In genomic region chr14:102718558-102718957, GRCm38 (mm10) we compare ENCODE assay signal across 10 mouse cellular contexts.
A peak's percentile ranks its signal among the peaks of the same experiment; 100 is the strongest.
DNase-seq lines count a peak whose midpoint lies in the region; ATAC-seq lines count a peak whose summit lies in the region.
"Had no signal": no experiment of that assay in that cellular context is flagged by ENCODE, and none has a peak within 500 bp of the region (broad histone marks: within the 10 kb centered on the region; RNA-seq: fewer than 3 reads in every experiment).

No protein-coding gene starts in this region.

- no peak overlapping the region for H3K9ac ChIP-seq in limb, embryonic 13.5 days
- H3K9ac ChIP-seq: lung, embryonic 14.5 days had no signal

- 55% methylated on average over 2 of the region's 2 CpGs for WGBS in heart, embryonic 10.5 days
- WGBS in limb, embryonic 13.5 days, result 52% methylated on average over 2 of the region's 2 CpGs
- 86% methylated on average over 2 of the region's 2 CpGs for WGBS in limb, embryonic 10.5 days

- H3K4me3 ChIP-seq in heart, embryonic 10.5 days, result no peak overlapping the region
- H3K4me3 ChIP-seq in limb, embryonic 13.5 days, result no peak overlapping the region
- H3K4me3 ChIP-seq in limb, embryonic 10.5 days, result no peak overlapping the region

- no peak overlapping the region for H3K27ac ChIP-seq in heart, embryonic 10.5 days
- H3K27ac ChIP-seq in limb, embryonic 13.5 days, result no peak overlapping the region
- H3K27ac ChIP-seq in limb, embryonic 10.5 days, result no peak overlapping the region

- DNase-seq in heart, adult 18-20 months, result peak; percentile 2
- no peak for DNase-seq in heart, embryonic 10.5 days (ENCODE audit: low spot score)
- DNase-seq in limb, embryonic 10.5 days (ENCODE audit: low spot score), result no peak
- peak; percentile 26 for DNase-seq in telencephalon, adult 2 months (ENCODE audit: low read depth, low spot score)
- no peak for DNase-seq in urinary bladder, adult 18-20 months (ENCODE audit: low spot score in 2 of 2)
- DNase-seq: cerebellum, adult 8-10 months; gastrocnemius, postnatal 36 days; lung, embryonic 14.5 days had no signal

- no peaks in the 10 kb centered on the region for H3K27me3 ChIP-seq in heart, embryonic 10.5 days (ENCODE audit: insufficient read depth, poor library complexity, severe bottlenecking)
- H3K27me3 ChIP-seq in limb, embryonic 13.5 days, result no peaks in the 10 kb centered on the region
- no peaks in the 10 kb centered on the region for H3K27me3 ChIP-seq in limb, embryonic 10.5 days (ENCODE audit: low read depth, poor library complexity, severe bottlenecking)

- peak; percentile 61; the same call in 1 of the 2 replicates for ATAC-seq in limb, embryonic 13.5 days (ENCODE audit: low FRiP score, low read depth)
- peak; percentile 76 for ATAC-seq in granulocyte monocyte progenitor cell, adult 5-6 weeks (replicated peaks; ENCODE audit: poor library complexity, severe bottlenecking)

- no peak overlapping the region for H3K4me2 ChIP-seq in limb, embryonic 13.5 days (replicated peaks)
- H3K4me2 ChIP-seq: lung, embryonic 14.5 days had no signal

- H3K36me3 ChIP-seq in heart, embryonic 10.5 days, result no peaks in the 10 kb centered on the region
- H3K36me3 ChIP-seq in limb, embryonic 13.5 days, result no peaks in the 10 kb centered on the region
- no peaks in the 10 kb centered on the region for H3K36me3 ChIP-seq in limb, embryonic 10.5 days

- H3K4me1 ChIP-seq in heart, embryonic 10.5 days, result no peaks in the 10 kb centered on the region
- peaks cover 7% of the 10 kb centered on the region; the same call in 1 of the 2 replicates for H3K4me1 ChIP-seq in limb, embryonic 13.5 days
- H3K4me1 ChIP-seq in limb, embryonic 10.5 days, result 0 out of 2 replicates have a peak, but pooled peaks cover 5% of the 10 kb centered on the region

- no peaks in the 10 kb centered on the region for H3K9me3 ChIP-seq in heart, embryonic 10.5 days
- no peaks in the 10 kb centered on the region for H3K9me3 ChIP-seq in limb, embryonic 13.5 days
- H3K9me3 ChIP-seq in limb, embryonic 10.5 days (replicated peaks), result no peaks in the 10 kb centered on the region

Comparison
In these comparisons a context has a peak if more than half of its experiments do, and no peak if none do; other contexts are left out.
1. DNase-seq: peak in heart, adult 18-20 months (2 of 2) and telencephalon, adult 2 months (single experiment); none in heart, embryonic 10.5 days (single experiment), limb, embryonic 10.5 days (single experiment) and urinary bladder, adult 18-20 months (0 of 2).